8 mouse cellular contexts compared by ENCODE assay signal in the genomic region with DNA sequence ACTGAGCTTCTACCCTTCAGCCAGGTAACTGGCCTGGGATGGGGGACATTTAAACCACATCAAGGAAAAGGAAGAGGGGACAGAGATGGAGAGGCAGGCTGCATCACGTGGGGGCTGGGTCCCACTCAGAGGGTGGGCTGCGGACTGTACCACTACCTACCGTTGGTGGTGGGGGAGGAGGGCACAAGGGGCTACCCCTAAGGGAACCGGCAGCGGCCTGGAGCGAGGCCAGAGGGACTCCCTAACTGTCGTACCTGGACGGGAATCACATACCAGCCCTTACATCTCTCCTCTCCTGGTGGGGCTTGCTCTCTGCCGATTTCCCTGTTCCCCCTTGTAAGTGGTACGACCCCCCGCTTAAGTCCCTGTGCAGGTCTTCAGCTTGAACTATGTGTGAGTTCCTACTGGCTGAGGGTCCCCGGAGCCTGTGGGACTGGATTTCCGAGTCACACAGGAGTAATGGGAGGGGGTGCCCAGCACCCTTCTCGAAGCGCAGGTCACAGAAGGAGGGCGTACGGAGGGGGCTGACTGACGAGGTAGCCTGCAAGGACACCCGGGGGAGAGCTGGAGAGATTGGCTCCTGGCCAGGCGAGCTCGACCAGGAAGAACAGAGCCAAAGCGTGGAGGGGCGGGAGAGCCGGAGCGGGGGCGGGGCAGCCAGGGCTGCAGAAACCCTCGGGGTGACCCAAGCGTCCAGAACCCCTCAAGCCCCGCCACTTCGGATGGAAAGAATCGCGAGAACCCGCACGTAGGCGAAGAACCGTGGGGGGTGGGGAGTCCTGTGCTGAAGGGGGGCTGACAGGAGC. TPM values are rescaled to one million over a fixed set of nuclear protein-coding genes. Genes with fewer than 3 reads are reported as not detected.
DNase-seq lines count a peak whose midpoint lies in the region; ATAC-seq and TF ChIP-seq lines count a peak whose summit lies in the region.

No protein-coding gene starts in this region.

- ATAC-seq in lung, embryonic 15.5 days (ENCODE audit: borderline replicate concordance, extremely low read depth, low FRiP score, low TSS enrichment): peak; percentile 27

- peak overlapping the region; percentile 39 for H3K4me3 ChIP-seq in lung, adult 2 months (replicated peaks; ENCODE audit: extremely low read depth, low read depth, low read length)
- H3K4me3 ChIP-seq in bone marrow macrophage, adult 2 months (ENCODE audit: insufficient read depth, low read length): peak overlapping the region; percentile 75
- H3K4me3 ChIP-seq in heart, adult 2 months: peak overlapping the region; percentile 49
- peak overlapping the region; percentile 59 for H3K4me3 ChIP-seq in lung, embryonic 15.5 days

- no peak for TF ChIP-seq POLR2A in lung, adult 2 months (IDR thresholded peaks at IDR 0.05; ENCODE audit: borderline replicate concordance, extremely low read depth, low read depth, low read length)
- no peak for TF ChIP-seq POLR2A in bone marrow macrophage, adult 2 months (IDR thresholded peaks at IDR 0.05; ENCODE audit: borderline replicate concordance, low read depth, low read length)
- no peak for TF ChIP-seq POLR2A in heart, adult 2 months (IDR thresholded peaks at IDR 0.05; ENCODE audit: insufficient read depth, low read depth, low read length)

- no peaks in the 10 kb centered on the region for H3K9me3 ChIP-seq in lung, embryonic 15.5 days

- peak; percentile 37 for DNase-seq in lung, adult 2 months
- DNase-seq in lung, postnatal 25 days (ENCODE audit: low spot score): no peak
- DNase-seq in heart, adult 2 months: peak; percentile 53 to 65
- DNase-seq in kidney, adult 9 months: peak; percentile 41
- peak; percentile 84 for DNase-seq in retina, embryonic 14.5 days (ENCODE audit: low spot score)
- DNase-seq in frontal cortex, postnatal 25 days (ENCODE audit: low spot score in 2 of 2): no peak

- no peak for TF ChIP-seq EP300 in heart, adult 2 months (IDR thresholded peaks at IDR 0.05; ENCODE audit: insufficient read depth, low read depth, low read length)

- 2% methylated on average over 36 of the region's 36 CpGs for WGBS in lung, adult 2 months
- 3% methylated on average over 35 of the region's 36 CpGs for WGBS in heart, adult 2 months
- under 1% methylated on average over 35 of the region's 36 CpGs for WGBS in lung, embryonic 15.5 days

- TF ChIP-seq CTCF in lung, adult 2 months (IDR thresholded peaks at IDR 0.05; ENCODE audit: insufficient read depth, low read length): no peak
- no peak for TF ChIP-seq CTCF in bone marrow macrophage, adult 2 months (IDR thresholded peaks at IDR 0.05; ENCODE audit: low read depth, low read length)
- TF ChIP-seq CTCF in heart, adult 2 months (IDR thresholded peaks at IDR 0.05): no peak

- H3K79me2 ChIP-seq in heart, adult 2 months (replicated peaks; ENCODE audit: control insufficient read depth, insufficient read depth, low read length): no peaks in the 10 kb centered on the region

- no peaks in the 10 kb centered on the region for H3K36me3 ChIP-seq in heart, adult 2 months (ENCODE audit: control insufficient read depth, insufficient read depth, low read length)
- no peaks in the 10 kb centered on the region for H3K36me3 ChIP-seq in lung, embryonic 15.5 days

- no peaks in the 10 kb centered on the region for H3K27me3 ChIP-seq in heart, adult 2 months (ENCODE audit: control insufficient read depth, insufficient read depth, low read length)
- H3K27me3 ChIP-seq in lung, embryonic 15.5 days: peaks cover 53% of the 10 kb centered on the region

- H3K27ac ChIP-seq in bone marrow macrophage, adult 2 months (ENCODE audit: insufficient read depth, low read depth, low read length): peak overlapping the region; percentile 94
- no peak overlapping the region for H3K27ac ChIP-seq in heart, adult 2 months
- H3K27ac ChIP-seq in lung, embryonic 15.5 days: no peak overlapping the region; the same call in 1 of the 2 replicates

- peak overlapping the region; percentile 97 for H3K4me2 ChIP-seq in lung, embryonic 15.5 days

- intact Hi-C loops in heart, adult 2 months (cut with DNase I): no loop called here

- peak overlapping the region; percentile 55 for H3K9ac ChIP-seq in heart, adult 2 months (ENCODE audit: low read depth, low read length)
- peak overlapping the region; percentile 43 for H3K9ac ChIP-seq in lung, embryonic 15.5 days

- peaks cover 20% of the 10 kb centered on the region for H3K4me1 ChIP-seq in lung, adult 2 months (ENCODE audit: control insufficient read depth, insufficient read depth, low read length)
- peaks cover 26% of the 10 kb centered on the region for H3K4me1 ChIP-seq in bone marrow macrophage, adult 2 months (ENCODE audit: control insufficient read depth, insufficient read depth, low read length)
- H3K4me1 ChIP-seq in heart, adult 2 months (ENCODE audit: control insufficient read depth, insufficient read depth, low read length): peaks cover 4% of the 10 kb centered on the region; the same call in 1 of the 2 replicates
- peaks cover 62% of the 10 kb centered on the region for H3K4me1 ChIP-seq in lung, embryonic 15.5 days

RNA-seq across cellular contexts. Expression of gene Fgf11, which starts 1.1 kb away (rescaled TPM):
- 6.9 and 8.0 TPM in 2 replicates for polyA plus RNA-seq in lung, adult 2 months (2012; rRNA removed)
- polyA plus RNA-seq in bone marrow macrophage, adult 2 months (2012; ENCODE audit: insufficient read depth, insufficient read length, missing spikeins): 27.9 and 29.7 TPM in 2 replicates
- 1 to 10 TPM; 1.9 to 2.5 TPM for total RNA-seq in heart, adult 2 months (2021)
- 3.3 and 4.3 TPM in 2 replicates for polyA plus RNA-seq in heart, adult 2 months (2012; rRNA removed)
- 1.2 and 1.3 TPM in 2 replicates for polyA plus RNA-seq in lung, embryonic 15.5 days (2015; fragmentation: Nextera tagmentation; extraction: Ambion mirVana)

RNA-seq across cellular contexts. Expression of gene Tmem102, which starts 4.8 kb away (rescaled TPM):
- polyA plus RNA-seq in lung, adult 2 months (2012; rRNA removed): 9.4 and 9.5 TPM in 2 replicates
- not detected in 2 replicates for polyA plus RNA-seq in bone marrow macrophage, adult 2 months (2012; ENCODE audit: insufficient read depth, insufficient read length, missing spikeins)
- under 1 TPM; 0.25 to 0.29 TPM for total RNA-seq in heart, adult 2 months (2021)
- polyA plus RNA-seq in heart, adult 2 months (2012; rRNA removed): 0.44 and 0.47 TPM in 2 replicates
- 6.3 and 7.3 TPM in 2 replicates for polyA plus RNA-seq in lung, embryonic 15.5 days (2015; fragmentation: Nextera tagmentation; extraction: Ambion mirVana)

RNA-seq across cellular contexts. Expression of gene Chrnb1, which starts 4.9 kb away (rescaled TPM):
- polyA plus RNA-seq in lung, adult 2 months (2012; rRNA removed): 31.5 and 38.0 TPM in 2 replicates
- polyA plus RNA-seq in bone marrow macrophage, adult 2 months (2012; ENCODE audit: insufficient read depth, insufficient read length, missing spikeins): 1.0 and 1.8 TPM in 2 replicates
- 1 to 10 TPM; 4.1 TPM for total RNA-seq in heart, adult 2 months (2021)
- 10.3 and 16.4 TPM in 2 replicates for polyA plus RNA-seq in heart, adult 2 months (2012; rRNA removed)
- 15.7 and 15.8 TPM in 2 replicates for polyA plus RNA-seq in lung, embryonic 15.5 days (2015; fragmentation: Nextera tagmentation; extraction: Ambion mirVana)

RNA-seq across cellular contexts. Expression of gene Gm39566, which starts 14.5 kb away (rescaled TPM):
- polyA plus RNA-seq in lung, adult 2 months (2012; rRNA removed): not detected in 2 replicates
- polyA plus RNA-seq in bone marrow macrophage, adult 2 months (2012; ENCODE audit: insufficient read depth, insufficient read length, missing spikeins): not detected in 2 replicates
- not detected for total RNA-seq in heart, adult 2 months (2021)
- 0.02 and 0.09 TPM in 2 replicates for polyA plus RNA-seq in heart, adult 2 months (2012; rRNA removed)
- not detected in 2 replicates for polyA plus RNA-seq in lung, embryonic 15.5 days (2015; fragmentation: Nextera tagmentation; extraction: Ambion mirVana)

RNA-seq across cellular contexts. Expression of gene Spem2, which starts 17.7 kb away (rescaled TPM):
- not detected in 2 replicates for polyA plus RNA-seq in lung, adult 2 months (2012; rRNA removed)
- not detected in 2 replicates for polyA plus RNA-seq in bone marrow macrophage, adult 2 months (2012; ENCODE audit: insufficient read depth, insufficient read length, missing spikeins)
- not detected for total RNA-seq in heart, adult 2 months (2021)
- polyA plus RNA-seq in heart, adult 2 months (2012; rRNA removed): 0.15 and 0.20 TPM in 2 replicates
- polyA plus RNA-seq in lung, embryonic 15.5 days (2015; fragmentation: Nextera tagmentation; extraction: Ambion mirVana): not detected in 2 replicates

Comparison
In these comparisons a context has a peak if more than half of its experiments do, and no peak if none do; other contexts are left out.
1. DNase-seq: peak in lung, adult 2 months (single experiment), heart, adult 2 months (2 of 2), kidney, adult 9 months (single experiment) and retina, embryonic 14.5 days (single experiment); none in lung, postnatal 25 days (single experiment) and frontal cortex, postnatal 25 days (0 of 2).
2. Peak in every context shown above with its lines, with median percentiles within 50 percentile points of each other: H3K4me3 ChIP-seq.